Mouse (Mus musculus): ENCODE data around the gene Cyp4f15. TPM values are rescaled to one million over a fixed set of nuclear protein-coding genes. Genes with fewer than 3 reads are reported as not detected.

The Cyp4f15 gene
- 0.23 and 0.70 TPM in 2 replicates for polyA plus RNA-seq (2016; fragmentation: Nextera tagmentation; extraction: Ambion mirVana)

GRCm38 (mm10) chr17:32685048-32685750, at the start of gene Cyp4f15:
Gene Cyp4f15, plus strand, starts transcription at chr17:32685627.
- Histone ChIP-seq H3K9ac (replicated peaks) (no peak within 1 kb of the TSS), H3K27ac (no peak within 1 kb of the TSS), H3K4me2 (no peak within 1 kb of the TSS), H3K36me3 (no peaks in the 10 kb centered on the region), H3K4me1 (replicated peaks) (peaks cover 6% of the 10 kb centered on the region; the same call in 1 of the 2 replicates), H3K27me3 (no peaks in the 10 kb centered on the region), H3K4me3 (replicated peaks) (no peak within 1 kb of the TSS), H3K9me3 (no peaks in the 10 kb centered on the region)
- 25% methylated on average over 7 of the region's 7 CpGs for WGBS
- no peak for ATAC-seq (ENCODE audit: insufficient number of reproducible peaks, insufficient read depth, low FRiP score, low TSS enrichment, low read depth)

- no peaks in the 10 kb centered on the region for H3K36me3 ChIP-seq
- no peaks in the 10 kb centered on the region for H3K27me3 ChIP-seq
- 71% methylated on average over 3 of the region's 3 CpGs for WGBS
- H3K4me2 ChIP-seq = no peak overlapping the region
- no peak overlapping the region for H3K4me3 ChIP-seq (replicated peaks)
- H3K4me1 ChIP-seq (replicated peaks) = no peaks in the 10 kb centered on the region
- H3K9me3 ChIP-seq = no peaks in the 10 kb centered on the region
- ATAC-seq (ENCODE audit: insufficient number of reproducible peaks, insufficient read depth, low FRiP score, low TSS enrichment, low read depth) = no peak
- H3K27ac ChIP-seq = no peak overlapping the region
- no peak overlapping the region for H3K9ac ChIP-seq (replicated peaks)
Observed at GRCm38 (mm10) chr17:32636341-32636740, 49.1 kb upstream of the Cyp4f15 start.

GRCm38 (mm10) chr17:32637151-32637550, 48.3 kb upstream of the Cyp4f15 start:
- Histone ChIP-seq H3K9me3 (no peaks in the 10 kb centered on the region), H3K4me3 (replicated peaks) (no peak overlapping the region), H3K4me2 (no peak overlapping the region), H3K27me3 (no peaks in the 10 kb centered on the region), H3K36me3 (no peaks in the 10 kb centered on the region), H3K27ac (no peak overlapping the region), H3K4me1 (replicated peaks) (no peaks in the 10 kb centered on the region), H3K9ac (replicated peaks) (no peak overlapping the region)
- WGBS = 81% methylated on average over 2 of the region's 2 CpGs
- ATAC-seq (ENCODE audit: insufficient number of reproducible peaks, insufficient read depth, low FRiP score, low TSS enrichment, low read depth) = no peak

GRCm38 (mm10) chr17:32646631-32647030, 38.8 kb upstream of the Cyp4f15 start:
- no peaks in the 10 kb centered on the region for H3K4me1 ChIP-seq (replicated peaks)
- no peak overlapping the region for H3K9ac ChIP-seq (replicated peaks)
- no peaks in the 10 kb centered on the region for H3K27me3 ChIP-seq
- no peak for ATAC-seq (ENCODE audit: insufficient number of reproducible peaks, insufficient read depth, low FRiP score, low TSS enrichment, low read depth)
- H3K36me3 ChIP-seq = no peaks in the 10 kb centered on the region
- H3K9me3 ChIP-seq = no peaks in the 10 kb centered on the region
- H3K27ac ChIP-seq = no peak overlapping the region
- no peak overlapping the region for H3K4me2 ChIP-seq
- WGBS = 87% methylated on average over 4 of the region's 4 CpGs
- no peak overlapping the region for H3K4me3 ChIP-seq (replicated peaks)

- no peak overlapping the region for H3K27ac ChIP-seq
- no peaks in the 10 kb centered on the region for H3K27me3 ChIP-seq
- H3K36me3 ChIP-seq = no peaks in the 10 kb centered on the region
- no peak for ATAC-seq (ENCODE audit: insufficient number of reproducible peaks, insufficient read depth, low FRiP score, low TSS enrichment, low read depth)
- 88% methylated on average over 4 of the region's 4 CpGs for WGBS
- H3K9ac ChIP-seq (replicated peaks) = no peak overlapping the region
- no peak overlapping the region for H3K4me3 ChIP-seq (replicated peaks)
- H3K4me1 ChIP-seq (replicated peaks) = no peaks in the 10 kb centered on the region
- H3K4me2 ChIP-seq = no peak overlapping the region
- H3K9me3 ChIP-seq = no peaks in the 10 kb centered on the region; the same call in 1 of the 2 replicates
Observed at GRCm38 (mm10) chr17:32653860-32654259, 31.6 kb upstream of the Cyp4f15 start.

- Histone ChIP-seq H3K9ac (replicated peaks) (no peak overlapping the region), H3K4me1 (replicated peaks) (no peaks in the 10 kb centered on the region), H3K36me3 (no peaks in the 10 kb centered on the region), H3K9me3 (no peaks in the 10 kb centered on the region), H3K4me3 (replicated peaks) (no peak overlapping the region), H3K4me2 (no peak overlapping the region), H3K27me3 (no peaks in the 10 kb centered on the region), H3K27ac (no peak overlapping the region)
- WGBS = 72% methylated on average over 3 of the region's 3 CpGs
- no peak for ATAC-seq (ENCODE audit: insufficient number of reproducible peaks, insufficient read depth, low FRiP score, low TSS enrichment, low read depth)
Observed at GRCm38 (mm10) chr17:32657041-32657440, 28.4 kb upstream of the Cyp4f15 start.

GRCm38 (mm10) chr17:32658246-32658645, 27.2 kb upstream of the Cyp4f15 start:
- no peaks in the 10 kb centered on the region for H3K9me3 ChIP-seq
- H3K27me3 ChIP-seq = no peaks in the 10 kb centered on the region
- H3K9ac ChIP-seq (replicated peaks) = no peak overlapping the region
- ATAC-seq (ENCODE audit: insufficient number of reproducible peaks, insufficient read depth, low FRiP score, low TSS enrichment, low read depth) = no peak
- WGBS = 74% methylated on average over 1 of the region's 1 CpGs
- H3K36me3 ChIP-seq = no peaks in the 10 kb centered on the region
- no peaks in the 10 kb centered on the region for H3K4me1 ChIP-seq (replicated peaks)
- H3K27ac ChIP-seq = no peak overlapping the region
- H3K4me3 ChIP-seq (replicated peaks) = no peak overlapping the region
- no peak overlapping the region for H3K4me2 ChIP-seq

- H3K9me3 ChIP-seq = no peaks in the 10 kb centered on the region
- H3K4me3 ChIP-seq (replicated peaks) = no peak within 1 kb of the TSS
- no peak within 1 kb of the TSS for H3K4me2 ChIP-seq
- H3K27me3 ChIP-seq = no peaks in the 10 kb centered on the region
- no peak within 1 kb of the TSS for H3K27ac ChIP-seq
- H3K4me1 ChIP-seq (replicated peaks) = no peaks in the 10 kb centered on the region
- no peak for ATAC-seq (ENCODE audit: insufficient number of reproducible peaks, insufficient read depth, low FRiP score, low TSS enrichment, low read depth)
- 59% methylated on average over 2 of the region's 2 CpGs for WGBS
- H3K36me3 ChIP-seq = no peaks in the 10 kb centered on the region
- H3K9ac ChIP-seq (replicated peaks) = no peak within 1 kb of the TSS
Observed at GRCm38 (mm10) chr17:32658712-32659111, 26.7 kb upstream of the Cyp4f15 start, which contains the start of gene Cyp4f40. Gene Cyp4f40, plus strand, starts transcription at chr17:32658900.

GRCm38 (mm10) chr17:32673976-32674375, 11.5 kb upstream of the Cyp4f15 start:
- no peaks in the 10 kb centered on the region for H3K9me3 ChIP-seq
- H3K4me2 ChIP-seq = no peak overlapping the region
- no peaks in the 10 kb centered on the region for H3K4me1 ChIP-seq (replicated peaks)
- ATAC-seq (ENCODE audit: insufficient number of reproducible peaks, insufficient read depth, low FRiP score, low TSS enrichment, low read depth) = no peak
- H3K27me3 ChIP-seq = no peaks in the 10 kb centered on the region
- H3K27ac ChIP-seq = no peak overlapping the region
- H3K36me3 ChIP-seq = no peaks in the 10 kb centered on the region
- no peak overlapping the region for H3K9ac ChIP-seq (replicated peaks)
- 64% methylated on average over 7 of the region's 7 CpGs for WGBS
- H3K4me3 ChIP-seq (replicated peaks) = no peak overlapping the region

GRCm38 (mm10) chr17:32676040-32676635, 9.3 kb upstream of the Cyp4f15 start:
- 38% methylated on average over 21 of the region's 21 CpGs for WGBS
- no peak for ATAC-seq (ENCODE audit: insufficient number of reproducible peaks, insufficient read depth, low FRiP score, low TSS enrichment, low read depth)
- Histone ChIP-seq H3K4me2 (peak overlapping the region; percentile 13; the same call in 1 of the 2 replicates), H3K4me3 (replicated peaks) (no peak overlapping the region), H3K36me3 (no peaks in the 10 kb centered on the region), H3K9ac (replicated peaks) (no peak overlapping the region), H3K27me3 (no peaks in the 10 kb centered on the region), H3K4me1 (replicated peaks) (no peaks in the 10 kb centered on the region), H3K27ac (no peak overlapping the region), H3K9me3 (no peaks in the 10 kb centered on the region)

GRCm38 (mm10) chr17:32680404-32680803, 5.0 kb upstream of the Cyp4f15 start:
- no peak for ATAC-seq (ENCODE audit: insufficient number of reproducible peaks, insufficient read depth, low FRiP score, low TSS enrichment, low read depth)
- 27% methylated on average over 2 of the region's 2 CpGs for WGBS
- peaks cover 4% of the 10 kb centered on the region; the same call in 1 of the 2 replicates for H3K4me1 ChIP-seq (replicated peaks)

More at GRCm38 (mm10) chr17:32680404-32680803, 5.0 kb upstream of the Cyp4f15 start:
- no peak overlapping the region for H3K4me3 ChIP-seq (replicated peaks)
- no peaks in the 10 kb centered on the region for H3K9me3 ChIP-seq
- H3K36me3 ChIP-seq = no peaks in the 10 kb centered on the region
- no peaks in the 10 kb centered on the region for H3K27me3 ChIP-seq
- no peak overlapping the region for H3K27ac ChIP-seq
- H3K9ac ChIP-seq (replicated peaks) = no peak overlapping the region
- H3K4me2 ChIP-seq = no peak overlapping the region

Data from limb, embryonic 12.5 days (tissue).